Mouse (Mus musculus): ENCODE results near the gene Gnb1.
"Not testable (repeated sequence)": the region's sequence is repeated elsewhere in the genome, so short reads cannot be mapped to it uniquely, and the experiment has no call there.

Gnb1 gene

GRCm38 (mm10) chr4:155550446-155550845 lies 59.3 kb downstream of the Gnb1 start:
- no peak for DNase-seq (ENCODE audit: extremely low read depth, low read depth)

- DNase-seq (ENCODE audit: extremely low read depth, low read depth) = no peak
Observed at GRCm38 (mm10) chr4:155551073-155551472, 59.9 kb downstream of the Gnb1 start.

GRCm38 (mm10) chr4:155552917-155553532 lies 61.9 kb downstream of the Gnb1 start:
- no peak for DNase-seq (ENCODE audit: extremely low read depth, low read depth)

GRCm38 (mm10) chr4:155554880-155555279 lies 63.7 kb downstream of the Gnb1 start:
- DNase-seq (ENCODE audit: extremely low read depth, low read depth) = no peak

GRCm38 (mm10) chr4:155555464-155555863 lies 64.3 kb downstream of the Gnb1 start:
- DNase-seq (ENCODE audit: extremely low read depth, low read depth) = no peak

- DNase-seq (ENCODE audit: extremely low read depth, low read depth) = peak; percentile 24
Observed at GRCm38 (mm10) chr4:155559454-155559853, 68.3 kb downstream of the Gnb1 start.

- no peak for DNase-seq (ENCODE audit: extremely low read depth, low read depth)
Observed at GRCm38 (mm10) chr4:155560932-155561331, 69.8 kb downstream of the Gnb1 start.

GRCm38 (mm10) chr4:155561661-155562442 lies 70.7 kb downstream of the Gnb1 start, which contains the start of gene Nadk:
Gene Nadk (plus strand): TSS chr4:155562378.
- DNase-seq (ENCODE audit: extremely low read depth, low read depth) = peak; percentile 55

- DNase-seq (ENCODE audit: extremely low read depth, low read depth) = no peak
Observed at GRCm38 (mm10) chr4:155562725-155563399, 71.7 kb downstream of the Gnb1 start.

GRCm38 (mm10) chr4:155563400-155564231 lies 72.5 kb downstream of the Gnb1 start:
- DNase-seq (ENCODE audit: extremely low read depth, low read depth) = peak; percentile 93

GRCm38 (mm10) chr4:155564315-155565069 lies 73.3 kb downstream of the Gnb1 start:
- peak; percentile 36 for DNase-seq (ENCODE audit: extremely low read depth, low read depth)

GRCm38 (mm10) chr4:155566555-155566954 lies 75.4 kb downstream of the Gnb1 start:
- no peak for DNase-seq (ENCODE audit: extremely low read depth, low read depth)

GRCm38 (mm10) chr4:155568170-155568569 lies 77.0 kb downstream of the Gnb1 start:
- peak; percentile 36 for DNase-seq (ENCODE audit: extremely low read depth, low read depth)

- no peak for DNase-seq (ENCODE audit: extremely low read depth, low read depth)
Observed at GRCm38 (mm10) chr4:155568632-155569370, 77.6 kb downstream of the Gnb1 start.

GRCm38 (mm10) chr4:155569818-155570217 lies 78.7 kb downstream of the Gnb1 start:
- DNase-seq (ENCODE audit: extremely low read depth, low read depth) = no peak

GRCm38 (mm10) chr4:155570315-155570714 lies 79.2 kb downstream of the Gnb1 start:
- DNase-seq (ENCODE audit: extremely low read depth, low read depth) = not testable (repeated sequence)

GRCm38 (mm10) chr4:155571442-155571841 lies 80.3 kb downstream of the Gnb1 start:
- DNase-seq (ENCODE audit: extremely low read depth, low read depth) = peak; percentile 50

- DNase-seq (ENCODE audit: extremely low read depth, low read depth) = no peak
Observed at GRCm38 (mm10) chr4:155573155-155573554, 82.0 kb downstream of the Gnb1 start.

GRCm38 (mm10) chr4:155573876-155574275 lies 82.7 kb downstream of the Gnb1 start:
- no peak for DNase-seq (ENCODE audit: extremely low read depth, low read depth)

- no peak for DNase-seq (ENCODE audit: extremely low read depth, low read depth)
Observed at GRCm38 (mm10) chr4:155574931-155575330, 83.8 kb downstream of the Gnb1 start.

Measured in MEL-GATA-1-ER (cell line).